Mouse (Mus musculus) urinary bladder, adult 2 months (tissue): Measurements from ENCODE around the gene Olfml2b. TPM values are rescaled to one million over a fixed set of nuclear protein-coding genes. Genes with fewer than 3 reads are reported as not detected.

Experiments
- DNase-seq: peaks from one replicate; pipeline ENCODE4 v3.0.0; 2022; ENCODE audit warnings: low spot score
- polyA plus RNA-seq: library from polyadenylated mRNA; depleted of rRNA; stranded (reverse); fragments of >200 nt; gene quantifications from 2 replicates; pipeline ENCODE4 v1.2.3, GENCODE M21; 2012

Gene Olfml2b
- polyA plus RNA-seq, 1 experiment = 37.8 TPM

- no peak for DNase-seq
These were observed 2.4 kb downstream of the Olfml2b start for GRCm38 (mm10) chr1:170646606-170647287.

- DNase-seq = no peak
These were observed 3.0 kb downstream of the Olfml2b start for GRCm38 (mm10) chr1:170647381-170647780.

GRCm38 (mm10) chr1:170647971-170648514 lies 3.7 kb downstream of the Olfml2b start:
- no peak for DNase-seq

- no peak for DNase-seq
These were observed 6.9 kb downstream of the Olfml2b start for GRCm38 (mm10) chr1:170651046-170651723.

- no peak for DNase-seq
These were observed 7.8 kb downstream of the Olfml2b start for GRCm38 (mm10) chr1:170651989-170652740.

- no peak for DNase-seq
These were observed 11.1 kb downstream of the Olfml2b start for GRCm38 (mm10) chr1:170655280-170655917.

- DNase-seq = no peak
These were observed 12.3 kb downstream of the Olfml2b start for GRCm38 (mm10) chr1:170656518-170657227.

- DNase-seq = no peak
These were observed 12.8 kb downstream of the Olfml2b start for GRCm38 (mm10) chr1:170657228-170657521.

GRCm38 (mm10) chr1:170657643-170658314 lies 13.4 kb downstream of the Olfml2b start:
- no peak for DNase-seq

GRCm38 (mm10) chr1:170659260-170659659 lies 14.9 kb downstream of the Olfml2b start:
- DNase-seq = no peak

- no peak for DNase-seq
These were observed 20.4 kb downstream of the Olfml2b start for GRCm38 (mm10) chr1:170664620-170665185.

GRCm38 (mm10) chr1:170665200-170665599 lies 20.9 kb downstream of the Olfml2b start:
- DNase-seq = no peak

- no peak for DNase-seq
These were observed 29.9 kb downstream of the Olfml2b start for GRCm38 (mm10) chr1:170674184-170674775.

- no peak for DNase-seq
These were observed 33.3 kb downstream of the Olfml2b start for GRCm38 (mm10) chr1:170677681-170678080.

- no peak for DNase-seq
These were observed 34.5 kb downstream of the Olfml2b start for GRCm38 (mm10) chr1:170678861-170679260.

- no peak for DNase-seq
These were observed 35.3 kb downstream of the Olfml2b start for GRCm38 (mm10) chr1:170679624-170680023.

GRCm38 (mm10) chr1:170683863-170684262 lies 39.5 kb downstream of the Olfml2b start:
- DNase-seq = no peak

GRCm38 (mm10) chr1:170689773-170690172 lies 45.4 kb downstream of the Olfml2b start:
- DNase-seq = no peak

GRCm38 (mm10) chr1:170691301-170691700 lies 47.0 kb downstream of the Olfml2b start:
- no peak for DNase-seq

GRCm38 (mm10) chr1:170694821-170695291 lies 50.5 kb downstream of the Olfml2b start:
- DNase-seq = no peak
